Mouse (Mus musculus): ENCODE data around the gene Madd. TPM values are rescaled to one million over a fixed set of nuclear protein-coding genes. Genes with fewer than 3 reads are reported as not detected.
A peak's percentile ranks its signal among the peaks of the same experiment; 100 is the strongest.
"Not testable (repeated sequence)": the region's sequence is repeated elsewhere in the genome, so short reads cannot be mapped to it uniquely, and the experiment has no call there.

Madd gene
- polyA plus RNA-seq, 1 experiment from 2014 or later = 8.0 TPM

DNA sequence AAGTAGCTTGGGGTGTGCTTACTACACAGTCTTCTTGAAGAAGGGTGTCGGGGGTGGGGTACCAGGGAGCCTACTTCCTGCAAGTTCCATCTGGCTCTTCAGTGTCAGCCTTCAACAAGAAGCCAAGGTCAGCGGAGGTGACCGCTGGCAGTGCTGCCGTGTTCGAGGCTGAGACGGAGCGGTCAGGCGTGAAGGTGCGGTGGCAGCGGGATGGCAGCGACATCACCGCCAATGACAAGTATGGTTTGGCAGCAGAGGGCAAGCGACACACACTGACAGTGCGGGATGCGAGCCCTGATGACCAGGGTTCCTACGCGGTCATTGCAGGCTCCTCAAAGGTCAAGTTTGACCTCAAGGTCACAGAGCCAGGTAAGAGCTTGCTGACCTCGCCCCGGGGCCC is 64.6 kb downstream of the Madd start:
- Histone ChIP-seq H3K36me3 (no peaks in the 10 kb centered on the region), H3K4me2 (replicated peaks) (no peak overlapping the region), H3K4me1 (replicated peaks) (peaks cover 4% of the 10 kb centered on the region), H3K27ac (no peak overlapping the region), H3K9me3 (no peaks in the 10 kb centered on the region), H3K4me3 (replicated peaks) (no peak overlapping the region), H3K27me3 (replicated peaks) (no peaks in the 10 kb centered on the region; the same call in 1 of the 2 replicates), H3K9ac (no peak overlapping the region)
- 89% methylated on average over 19 of the region's 19 CpGs for WGBS
- ATAC-seq = no peak

DNA sequence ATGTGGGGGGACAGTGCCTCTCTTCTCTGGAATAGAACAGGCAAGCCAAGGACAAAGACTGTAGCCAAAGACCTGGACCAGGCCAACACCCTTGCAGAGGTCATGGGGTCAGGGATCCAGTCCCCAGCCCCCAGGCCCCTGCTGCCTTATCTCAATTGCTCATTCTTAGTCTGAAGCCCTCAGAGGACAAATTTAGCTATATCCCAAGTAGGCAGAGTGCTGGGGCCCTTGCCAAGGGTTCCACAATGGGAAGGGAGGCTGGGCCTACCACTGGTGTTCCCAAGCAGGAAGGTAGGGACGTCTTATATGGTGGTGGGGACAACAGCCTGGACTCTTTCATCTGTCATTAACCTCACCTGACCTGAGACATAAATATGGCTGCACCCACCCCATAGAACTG is 65.0 kb downstream of the Madd start:
- no peak for ATAC-seq
- no peaks in the 10 kb centered on the region for H3K9me3 ChIP-seq
- no peak overlapping the region for H3K9ac ChIP-seq
- no peaks in the 10 kb centered on the region; the same call in 1 of the 2 replicates for H3K27me3 ChIP-seq (replicated peaks)
- no peak overlapping the region for H3K27ac ChIP-seq
- 68% methylated on average over 1 of the region's 1 CpGs for WGBS
- H3K36me3 ChIP-seq = no peaks in the 10 kb centered on the region
- no peak overlapping the region for H3K4me3 ChIP-seq (replicated peaks)
- no peak overlapping the region for H3K4me2 ChIP-seq (replicated peaks)
- H3K4me1 ChIP-seq (replicated peaks) = peaks cover 4% of the 10 kb centered on the region

DNA sequence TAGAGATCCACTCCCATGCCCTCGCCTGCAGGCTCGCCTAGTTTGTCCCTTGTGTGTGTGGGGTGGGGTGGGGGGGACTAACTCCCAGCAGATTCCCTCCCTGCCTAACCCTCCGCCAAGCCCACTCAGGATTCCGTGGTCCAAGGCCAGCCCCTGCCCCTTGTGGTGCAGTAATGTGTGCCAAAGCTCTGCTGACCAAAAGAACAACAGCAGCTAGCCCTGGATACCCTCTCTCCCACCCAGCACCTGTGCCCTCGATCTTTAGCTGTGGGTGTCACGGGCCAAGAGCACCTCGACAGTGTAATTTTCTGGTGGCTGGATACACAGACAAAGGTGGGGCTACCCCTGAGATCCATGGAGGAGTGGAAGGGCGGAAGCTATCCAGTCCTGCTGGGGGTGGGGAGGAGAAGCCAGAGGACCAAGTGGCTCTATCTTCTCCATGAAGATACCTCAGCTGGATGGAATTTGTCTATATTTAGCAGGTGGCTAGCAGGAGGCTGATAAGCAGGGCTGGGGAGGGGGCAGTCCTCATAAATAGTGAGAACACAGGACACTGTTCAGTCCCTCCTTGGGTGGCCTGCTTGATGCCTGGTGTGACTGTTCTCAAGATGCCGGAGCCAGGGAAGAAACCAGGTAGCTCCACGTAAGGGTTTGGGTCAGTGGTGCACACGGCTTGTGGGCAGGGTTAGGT is 65.9 kb downstream of the Madd start, which contains the start of gene Mybpc3:
TSS of gene Mybpc3 (plus strand) at position 560 of the 691 bp plus-strand sequence.
- H3K9me3 ChIP-seq = no peaks in the 10 kb centered on the region
- ATAC-seq = no peak
- no peak within 1 kb of the TSS for H3K27ac ChIP-seq
- H3K4me3 ChIP-seq (replicated peaks) = no peak within 1 kb of the TSS
- H3K9ac ChIP-seq = no peak within 1 kb of the TSS
- 77% methylated on average over 11 of the region's 11 CpGs for WGBS
- no peaks in the 10 kb centered on the region; the same call in 1 of the 2 replicates for H3K27me3 ChIP-seq (replicated peaks)
- H3K4me1 ChIP-seq (replicated peaks) = peaks cover 4% of the 10 kb centered on the region
- no peaks in the 10 kb centered on the region for H3K36me3 ChIP-seq
- no peak within 1 kb of the TSS for H3K4me2 ChIP-seq (replicated peaks)

- no peaks in the 10 kb centered on the region for H3K9me3 ChIP-seq
- ATAC-seq = no peak
- H3K9ac ChIP-seq = no peak overlapping the region
- H3K4me3 ChIP-seq (replicated peaks) = no peak overlapping the region
- 78% methylated on average over 5 of the region's 5 CpGs for WGBS
- no peak overlapping the region for H3K4me2 ChIP-seq (replicated peaks)
- no peaks in the 10 kb centered on the region; the same call in 1 of the 2 replicates for H3K27me3 ChIP-seq (replicated peaks)
- no peaks in the 10 kb centered on the region for H3K36me3 ChIP-seq
- no peak overlapping the region for H3K27ac ChIP-seq
- peaks cover 4% of the 10 kb centered on the region for H3K4me1 ChIP-seq (replicated peaks)
Observed at GRCm38 (mm10) chr2:91116842-91117241, 66.8 kb downstream of the Madd start.

DNA sequence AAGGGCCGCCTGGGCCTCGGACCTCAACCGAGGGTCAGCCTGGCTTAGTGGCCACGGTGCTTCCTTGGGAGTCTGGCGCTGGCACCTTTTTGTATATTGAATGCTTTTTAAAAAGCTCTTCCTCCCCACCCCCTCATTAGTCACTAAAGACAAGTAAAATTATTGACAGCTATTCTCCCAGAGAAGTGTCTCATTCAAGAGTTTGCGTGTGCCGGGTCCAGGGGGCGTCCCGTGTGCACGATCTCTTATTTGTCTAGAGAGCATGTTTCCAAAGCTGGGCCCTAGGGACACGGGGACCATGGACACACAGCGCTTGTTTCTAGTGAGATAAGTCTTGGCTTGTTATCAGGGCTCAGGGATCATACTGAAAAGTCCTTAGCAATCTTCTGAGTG is 68.1 kb downstream of the Madd start:
- H3K9ac ChIP-seq = peak overlapping the region; percentile 60
- peaks cover 4% of the 10 kb centered on the region for H3K4me1 ChIP-seq (replicated peaks)
- H3K27ac ChIP-seq = no peak overlapping the region
- peak overlapping the region; percentile 49 for H3K4me3 ChIP-seq (replicated peaks)
- H3K27me3 ChIP-seq (replicated peaks) = no peaks in the 10 kb centered on the region
- no peak for ATAC-seq
- H3K4me2 ChIP-seq (replicated peaks) = peak overlapping the region; percentile 91
- WGBS = 38% methylated on average over 12 of the region's 12 CpGs
- no peaks in the 10 kb centered on the region for H3K9me3 ChIP-seq
- H3K36me3 ChIP-seq = no peaks in the 10 kb centered on the region

DNA sequence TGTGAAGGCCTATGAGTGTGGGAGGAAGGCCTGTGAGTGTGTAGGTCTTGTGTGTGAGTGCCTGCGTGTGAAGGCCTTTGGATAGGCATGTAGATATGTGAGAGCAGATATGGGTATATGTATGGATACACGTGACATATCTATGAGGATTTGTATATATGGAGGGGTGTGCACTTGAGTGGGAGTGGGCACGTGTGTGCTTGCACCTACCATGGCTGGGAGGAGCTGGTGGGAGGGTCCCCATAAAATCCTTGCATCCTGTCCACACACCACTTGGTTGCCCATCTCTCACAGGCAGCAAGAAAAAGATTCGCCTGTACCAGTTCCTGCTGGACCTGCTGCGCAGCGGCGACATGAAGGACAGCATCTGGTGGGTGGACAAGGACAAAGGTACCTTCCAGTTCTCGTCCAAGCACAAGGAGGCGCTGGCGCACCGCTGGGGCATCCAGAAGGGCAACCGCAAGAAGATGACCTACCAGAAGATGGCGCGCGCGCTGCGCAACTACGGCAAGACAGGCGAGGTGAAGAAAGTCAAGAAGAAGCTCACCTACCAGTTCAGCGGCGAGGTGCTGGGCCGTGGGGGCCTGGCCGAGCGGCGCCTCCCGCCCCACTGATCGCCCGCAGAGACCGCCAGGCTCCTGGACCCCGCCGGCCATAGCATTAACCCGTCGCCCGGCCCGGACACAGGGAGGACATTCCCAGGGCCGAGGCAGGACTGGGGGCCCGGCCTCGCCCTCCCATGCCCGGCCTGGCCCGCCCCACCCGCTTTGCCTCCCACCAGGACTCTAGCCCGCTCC is 68.7 kb downstream of the Madd start:
- Histone ChIP-seq H3K4me2 (replicated peaks) (peak overlapping the region; percentile 91), H3K4me1 (replicated peaks) (peaks cover 4% of the 10 kb centered on the region), H3K4me3 (replicated peaks) (peak overlapping the region; percentile 49), H3K27ac (no peak overlapping the region), H3K36me3 (no peaks in the 10 kb centered on the region), H3K27me3 (replicated peaks) (no peaks in the 10 kb centered on the region), H3K9ac (peak overlapping the region; percentile 60), H3K9me3 (no peaks in the 10 kb centered on the region)
- 12% methylated on average over 42 of the region's 42 CpGs for WGBS
- peak; percentile 82 for ATAC-seq

DNA sequence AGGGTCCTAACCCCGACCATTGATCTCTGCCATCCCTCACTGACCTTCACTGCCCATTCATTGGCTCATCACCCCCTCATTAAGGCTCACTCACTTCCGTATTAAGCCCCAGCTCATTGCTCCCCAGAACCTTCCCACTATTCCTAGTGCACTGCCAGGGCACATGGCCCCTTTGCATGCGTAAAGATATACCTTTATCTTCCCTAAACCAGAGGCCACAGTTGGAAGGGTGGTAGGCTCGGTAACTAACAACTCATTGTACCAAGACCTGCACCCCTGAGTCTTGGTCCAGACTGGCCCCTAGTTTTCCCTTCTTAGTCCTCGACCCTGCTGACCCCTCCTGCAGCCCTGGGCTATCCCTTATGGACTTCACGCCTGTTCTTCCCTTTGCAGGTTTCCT is 69.8 kb downstream of the Madd start:
- Histone ChIP-seq H3K4me3 (replicated peaks) (no peak overlapping the region), H3K9me3 (no peaks in the 10 kb centered on the region), H3K27ac (no peak overlapping the region), H3K9ac (no peak overlapping the region), H3K4me1 (replicated peaks) (peaks cover 4% of the 10 kb centered on the region), H3K36me3 (no peaks in the 10 kb centered on the region), H3K4me2 (replicated peaks) (no peak overlapping the region), H3K27me3 (replicated peaks) (no peaks in the 10 kb centered on the region)
- ATAC-seq = no peak
- WGBS = 76% methylated on average over 6 of the region's 6 CpGs

GRCm38 (mm10) chr2:91113334-91113733 is 70.3 kb downstream of the Madd start:
- Histone ChIP-seq H3K27me3 (replicated peaks) (no peaks in the 10 kb centered on the region), H3K36me3 (no peaks in the 10 kb centered on the region), H3K4me2 (replicated peaks) (no peak overlapping the region), H3K4me3 (replicated peaks) (no peak overlapping the region), H3K9ac (no peak overlapping the region), H3K4me1 (replicated peaks) (peaks cover 4% of the 10 kb centered on the region), H3K9me3 (no peaks in the 10 kb centered on the region), H3K27ac (no peak overlapping the region)
- ATAC-seq = no peak
- 74% methylated on average over 10 of the region's 10 CpGs for WGBS

DNA sequence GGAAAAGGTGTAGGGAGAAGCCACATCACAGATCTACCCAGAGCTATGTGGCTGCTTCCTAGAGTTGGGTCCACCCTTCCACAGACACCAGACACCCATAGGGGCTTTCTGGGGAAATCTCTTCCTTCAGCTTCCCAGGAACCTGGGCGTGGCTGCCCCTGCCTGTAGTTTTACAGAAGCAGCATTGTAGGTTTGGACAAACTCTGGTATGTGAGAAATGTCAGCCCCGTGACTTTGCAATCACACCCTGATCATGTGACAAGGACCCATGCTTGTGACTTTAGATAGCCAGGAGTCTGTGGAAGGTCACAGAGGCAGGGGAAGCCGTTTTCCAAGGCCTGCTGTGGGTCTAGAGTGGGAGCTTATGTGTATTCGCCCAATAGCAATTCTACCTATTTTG is 71.1 kb downstream of the Madd start:
- peak; percentile 34; the same call in 1 of the 2 replicates for ATAC-seq
- 38% methylated on average over 4 of the region's 4 CpGs for WGBS
- Histone ChIP-seq H3K4me2 (replicated peaks) (no peak overlapping the region), H3K36me3 (no peaks in the 10 kb centered on the region), H3K27ac (no peak overlapping the region), H3K9me3 (no peaks in the 10 kb centered on the region), H3K27me3 (replicated peaks) (no peaks in the 10 kb centered on the region), H3K4me1 (replicated peaks) (peaks cover 4% of the 10 kb centered on the region), H3K4me3 (replicated peaks) (no peak overlapping the region), H3K9ac (no peak overlapping the region)

DNA sequence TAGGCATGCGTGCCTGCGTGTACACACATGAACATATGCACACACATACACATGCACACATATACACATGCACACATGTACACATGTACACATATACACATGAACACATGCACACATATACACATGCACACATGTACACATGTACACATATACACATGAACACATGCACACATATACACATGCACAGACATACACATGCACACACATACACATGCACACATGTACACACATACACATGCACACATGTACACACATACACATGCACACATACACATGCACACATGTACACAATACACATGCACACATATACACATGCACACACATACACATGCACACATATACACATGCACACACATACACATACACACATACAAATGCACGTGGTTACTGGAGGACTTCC is 71.8 kb downstream of the Madd start:
- H3K4me2 ChIP-seq (replicated peaks); H3K4me3 ChIP-seq (replicated peaks); H3K36me3 ChIP-seq; H3K27me3 ChIP-seq (replicated peaks); H3K9ac ChIP-seq; H3K9me3 ChIP-seq; H3K27ac ChIP-seq; H3K4me1 ChIP-seq (replicated peaks); ATAC-seq: not testable (repeated sequence)
- 92% methylated on average over 3 of the region's 3 CpGs for WGBS

- H3K4me3 ChIP-seq (replicated peaks) = no peak overlapping the region
- no peak overlapping the region for H3K4me2 ChIP-seq (replicated peaks)
- H3K4me1 ChIP-seq (replicated peaks) = peaks cover 3% of the 10 kb centered on the region
- 79% methylated on average over 6 of the region's 6 CpGs for WGBS
- no peaks in the 10 kb centered on the region for H3K9me3 ChIP-seq
- ATAC-seq = no peak
- H3K9ac ChIP-seq = no peak overlapping the region
- H3K27ac ChIP-seq = no peak overlapping the region
- no peaks in the 10 kb centered on the region for H3K36me3 ChIP-seq
- H3K27me3 ChIP-seq (replicated peaks) = no peaks in the 10 kb centered on the region
Observed at GRCm38 (mm10) chr2:91110429-91110828, 73.2 kb downstream of the Madd start.

DNA sequence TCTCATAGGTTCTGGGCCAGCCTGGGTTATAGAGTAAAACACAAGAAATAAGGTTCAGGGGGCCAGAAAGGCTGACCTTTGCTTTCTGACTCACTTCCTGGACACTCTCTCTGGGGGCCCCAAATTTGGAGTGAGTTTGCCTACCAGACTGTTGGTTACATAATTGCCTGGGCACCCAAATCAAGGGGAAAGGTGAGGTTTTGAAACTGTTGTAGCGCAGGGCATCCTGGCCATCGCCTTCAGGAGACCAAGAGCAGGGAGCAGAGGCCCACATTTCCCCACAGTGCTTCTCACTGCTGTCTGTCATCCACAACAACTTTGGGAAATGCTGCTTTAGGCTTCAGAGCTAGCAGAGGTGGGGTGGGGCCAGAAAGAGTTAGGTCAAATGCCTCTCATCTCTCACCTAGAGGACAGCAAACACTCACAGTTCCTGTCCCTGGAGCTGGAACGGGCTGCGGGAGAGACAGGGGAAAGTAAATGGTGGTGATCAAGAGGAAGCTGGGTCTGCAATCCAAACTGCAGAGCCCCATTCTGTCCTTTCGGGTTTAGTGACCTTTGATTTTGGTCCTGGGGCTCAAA is 73.7 kb downstream of the Madd start:
- no peak overlapping the region for H3K27ac ChIP-seq
- WGBS = 86% methylated on average over 5 of the region's 5 CpGs
- H3K4me1 ChIP-seq (replicated peaks) = no peaks in the 10 kb centered on the region
- H3K9ac ChIP-seq = no peak overlapping the region
- H3K4me3 ChIP-seq (replicated peaks) = no peak overlapping the region
- H3K4me2 ChIP-seq (replicated peaks) = no peak overlapping the region
- H3K27me3 ChIP-seq (replicated peaks) = no peaks in the 10 kb centered on the region
- no peak for ATAC-seq
- H3K36me3 ChIP-seq = no peaks in the 10 kb centered on the region
- H3K9me3 ChIP-seq = no peaks in the 10 kb centered on the region
